Mouse (Mus musculus): Measurements from ENCODE around the gene Sh3kbp1.

DNA sequence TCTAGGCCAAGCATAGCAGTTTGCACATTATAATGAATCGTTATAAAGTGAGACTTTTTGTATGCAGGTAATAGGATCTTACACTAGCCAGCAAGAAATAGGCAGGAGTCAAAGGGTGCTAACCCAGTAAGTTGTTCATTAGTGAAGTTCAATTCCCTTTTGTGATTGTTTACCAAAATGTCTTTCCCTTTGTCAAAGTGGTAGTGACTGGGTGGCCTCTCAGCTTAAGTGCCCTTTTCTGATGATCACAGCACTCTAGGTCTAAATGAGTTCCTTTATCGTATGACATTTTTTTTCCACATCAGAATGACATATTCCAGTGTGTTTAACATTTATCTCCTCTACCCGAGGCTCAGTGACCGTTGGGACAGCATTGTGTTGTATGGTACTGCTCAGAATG lies 1.6 kb downstream of the Sh3kbp1 start:
- TF ChIP-seq EP300 (IDR thresholded peaks at IDR 0.05; ENCODE audit: low read depth) (no peak), CTCF (IDR thresholded peaks at IDR 0.05; ENCODE audit: low read depth) (no peak)

All from heart, postnatal 0 days (tissue).